Mouse (Mus musculus): ENCODE results near the gene 1500011B03Rik.

GRCm38 (mm10) chr5:114759536-114760090, 63.7 kb downstream of the 1500011B03Rik start:
- no peak for TF ChIP-seq CTCF (IDR thresholded peaks at IDR 0.05; ENCODE audit: control insufficient read depth, insufficient read depth, insufficient read length)
- no peak for TF ChIP-seq MAX (IDR thresholded peaks at IDR 0.05)
